ENCODE assay signal across 18 mouse cellular contexts in the genomic region with DNA sequence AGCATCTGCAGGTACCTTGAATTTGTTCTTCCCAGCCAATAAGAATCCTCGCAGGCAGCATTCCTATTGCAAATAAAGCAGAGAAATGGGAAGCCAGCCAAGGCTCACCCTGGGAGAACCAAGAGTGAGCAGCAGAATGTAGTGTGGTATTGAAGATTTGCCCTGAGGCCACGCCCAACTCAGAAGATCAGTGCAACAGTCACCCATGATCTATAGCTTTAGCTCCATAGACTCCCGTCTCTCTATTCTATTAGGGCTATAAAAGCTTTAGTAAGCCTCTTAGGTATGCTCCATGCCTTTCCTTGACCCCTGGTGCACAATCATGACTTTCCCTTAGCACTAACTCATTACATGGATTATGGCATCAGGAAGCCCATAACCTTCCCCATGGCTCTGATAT.
"Had no signal": no experiment of that assay in that cellular context is flagged by ENCODE, and none has a peak within 500 bp of the region (broad histone marks: within the 10 kb centered on the region; RNA-seq: fewer than 3 reads in every experiment).

No protein-coding gene starts in this region.

- DNase-seq: liver, embryonic 13.5 days; liver, postnatal 0 days; lung, adult 2 months; lung, postnatal 14 days; lung, postnatal 36 days; right cerebral cortex, postnatal 14 days; thymus, adult 18-20 months; thymus, postnatal 14 days; thymus, postnatal 36 days had no signal

- H3K27ac ChIP-seq: liver, embryonic 13.5 days; liver, embryonic 15.5 days; lung, embryonic 15.5 days; macrophage; midbrain, embryonic 13.5 days; midbrain, embryonic 15.5 days; neural tube, embryonic 12.5 days had no signal

- H3K4me2 ChIP-seq: liver, embryonic 13.5 days; liver, embryonic 15.5 days; lung, embryonic 15.5 days; midbrain, embryonic 11.5 days; midbrain, embryonic 13.5 days; midbrain, embryonic 15.5 days; neural tube, embryonic 12.5 days had no signal

- H3K4me1 ChIP-seq: liver, embryonic 13.5 days had no signal

- H3K27me3 ChIP-seq: liver, embryonic 13.5 days; liver, embryonic 15.5 days; lung, embryonic 15.5 days; midbrain, embryonic 13.5 days; midbrain, embryonic 15.5 days; neural tube, embryonic 12.5 days had no signal

- H3K9ac ChIP-seq: liver, embryonic 13.5 days; liver, embryonic 15.5 days; liver, postnatal 0 days; lung, embryonic 15.5 days; midbrain, embryonic 13.5 days; midbrain, embryonic 15.5 days; neural tube, embryonic 12.5 days had no signal

- H3K9me3 ChIP-seq: liver, embryonic 13.5 days; liver, embryonic 15.5 days; lung, embryonic 15.5 days; midbrain, embryonic 13.5 days; midbrain, embryonic 15.5 days had no signal

- ATAC-seq: liver, postnatal 0 days; lung, postnatal 0 days; midbrain, embryonic 13.5 days; midbrain, embryonic 15.5 days had no signal

- H3K36me3 ChIP-seq: liver, embryonic 13.5 days; liver, embryonic 15.5 days; lung, embryonic 15.5 days; midbrain, embryonic 15.5 days; neural tube, embryonic 12.5 days had no signal

- H3K4me3 ChIP-seq: liver, embryonic 13.5 days; liver, embryonic 15.5 days; lung, embryonic 15.5 days; megakaryocyte, embryonic 14.5 days; midbrain, embryonic 13.5 days; midbrain, embryonic 15.5 days; neural tube, embryonic 12.5 days had no signal
